Mouse (Mus musculus): ENCODE measurements at regions not wholly inside any gene's neighbourhood (a gene's known extent, or its start where the extent isn't known, plus 50 kb on each side); places are given as distances from the start of the nearest gene placed in this dataset.

GRCm38 (mm10) chr8:26524237-26524636 is 404.9 kb downstream of the Gm45692 start:
- Histone ChIP-seq H3K4me3 (replicated peaks in 1 of 3; ENCODE audit: low read depth in 2 of 3, low read length in 2 of 3, poor library complexity in 1 of 3) (no peak overlapping the region), H3K9me3 (replicated peaks; ENCODE audit: low read length) (no peaks in the 10 kb centered on the region), H3K36me3 (replicated peaks in 1 of 2; ENCODE audit: control insufficient read depth in 1 of 2, insufficient read depth in 1 of 2, low read length in 1 of 2) (no peaks in the 10 kb centered on the region), H3K4me1 (ENCODE audit: control insufficient read depth in 1 of 2, insufficient read depth in 2 of 2) (no peaks in the 10 kb centered on the region), H3K27me3 (replicated peaks) (no peaks in the 10 kb centered on the region), H3K9ac (ENCODE audit: insufficient read depth, low read depth) (no peak overlapping the region), H3K79me2 (replicated peaks; ENCODE audit: control insufficient read depth, extremely low read depth, insufficient read depth, poor library complexity, severe bottlenecking) (no peaks in the 10 kb centered on the region), H3K27ac (ENCODE audit: insufficient read depth, low read depth) (no peak overlapping the region), H3K4me2 (ENCODE audit: insufficient read depth, low read depth, poor library complexity, severe bottlenecking) (no peak overlapping the region)
- TF ChIP-seq POLR2A (IDR thresholded peaks at IDR 0.05; ENCODE audit: low read depth, low read length) (no peak), ELF1 (IDR thresholded peaks at IDR 0.05; ENCODE audit: low read depth, low read length) (no peak), KAT2A (IDR thresholded peaks at IDR 0.05; ENCODE audit: insufficient replicate concordance, low read length) (no peak), RCOR1 (conservative IDR thresholded peaks at IDR 0.05; ENCODE audit: low read depth, low read length) (no peak), IRF4 (IDR thresholded peaks at IDR 0.05; ENCODE audit: low read depth, low read length) (no peak), E2F4 (IDR thresholded peaks at IDR 0.05; ENCODE audit: insufficient replicate concordance, low read depth, low read length) (no peak)
- no peak for DNase-seq (ENCODE audit: extremely low read depth)
- dilution Hi-C loops (cut with MboI; ENCODE audit: extremely low pct_ligation_motif_present, extremely low pct_unique_long_range_greater_than_20kb, low sequenced_read_pairs) = no loop called here
- in situ Hi-C loops (cut with MboI; ENCODE audit: low pct_ligation_motif_present, low pct_unique_long_range_greater_than_20kb, low sequenced_read_pairs) = no loop called here

GRCm38 (mm10) chr8:26526474-26527185 is 407.3 kb downstream of the Gm45692 start:
- in situ Hi-C loops (cut with MboI; ENCODE audit: low pct_ligation_motif_present, low pct_unique_long_range_greater_than_20kb, low sequenced_read_pairs) (no loop called here), dilution Hi-C loops (cut with MboI; ENCODE audit: extremely low pct_ligation_motif_present, extremely low pct_unique_long_range_greater_than_20kb, low sequenced_read_pairs) (no loop called here)
- TF ChIP-seq MAZ (IDR thresholded peaks at IDR 0.05; ENCODE audit: low read depth, low read length) (no peak), ELF1 (IDR thresholded peaks at IDR 0.05; ENCODE audit: low read depth, low read length) (no peak), ZKSCAN1 (IDR thresholded peaks at IDR 0.05; ENCODE audit: borderline replicate concordance, low read depth, low read length) (no peak), NELFE (IDR thresholded peaks at IDR 0.05; ENCODE audit: low read depth, low read length) (no peak), TCF12 (IDR thresholded peaks at IDR 0.05; ENCODE audit: low read depth, low read length) (no peak), TBP (conservative IDR thresholded peaks at IDR 0.05; ENCODE audit: low read depth, low read length) (no peak), MXI1 (IDR thresholded peaks at IDR 0.05; ENCODE audit: low read depth, low read length) (no peak), ZNF384 (IDR thresholded peaks at IDR 0.05; ENCODE audit: low read depth, low read length) (no peak), JUND (conservative IDR thresholded peaks at IDR 0.05; ENCODE audit: low read depth, low read length) (no peak), IRF4 (IDR thresholded peaks at IDR 0.05; ENCODE audit: low read depth, low read length) (no peak), PAX5 (IDR thresholded peaks at IDR 0.05; ENCODE audit: low read length) (no peak), KAT2A (IDR thresholded peaks at IDR 0.05; ENCODE audit: insufficient replicate concordance, low read length) (no peak), MEF2A (IDR thresholded peaks at IDR 0.05; ENCODE audit: borderline replicate concordance, low read depth, low read length) (no peak)
- no peaks in the 10 kb centered on the region for H3K79me2 ChIP-seq (replicated peaks; ENCODE audit: control insufficient read depth, extremely low read depth, insufficient read depth, poor library complexity, severe bottlenecking)
- H3K4me2 ChIP-seq (ENCODE audit: insufficient read depth, low read depth, poor library complexity, severe bottlenecking) = no peak overlapping the region
- H3K9ac ChIP-seq (ENCODE audit: insufficient read depth, low read depth) = no peak overlapping the region
- no peaks in the 10 kb centered on the region for H3K36me3 ChIP-seq (replicated peaks in 1 of 2; ENCODE audit: control insufficient read depth in 1 of 2, insufficient read depth in 1 of 2, low read length in 1 of 2)
- H3K4me3 ChIP-seq (replicated peaks in 1 of 3; ENCODE audit: low read depth in 2 of 3, low read length in 2 of 3, poor library complexity in 1 of 3) = no peak overlapping the region
- no peak overlapping the region for H3K27ac ChIP-seq (ENCODE audit: insufficient read depth, low read depth)
- H3K4me1 ChIP-seq (ENCODE audit: control insufficient read depth in 1 of 2, insufficient read depth in 2 of 2) = no peaks in the 10 kb centered on the region
- DNase-seq (ENCODE audit: extremely low read depth) = no peak
- no peaks in the 10 kb centered on the region for H3K27me3 ChIP-seq (replicated peaks)
- no peaks in the 10 kb centered on the region for H3K9me3 ChIP-seq (replicated peaks; ENCODE audit: low read length)
